Mouse (Mus musculus) ES-E14 (cell line): Measurements from ENCODE around the gene Fam178b.

Experiments
- CHD2 ChIP-seq: IDR thresholded peaks from 2 replicates; pipeline ENCODE4 v1.6.1; 2014; ENCODE audit warnings: mild to moderate bottlenecking, low read depth, low read length, inconsistent platforms
- HCFC1 ChIP-seq: IDR thresholded peaks from 2 replicates; pipeline ENCODE4 v1.6.1; 2012; ENCODE audit warnings: low read length, inconsistent platforms, borderline replicate concordance; ENCODE audit not compliant: insufficient read depth
- MAFK ChIP-seq: IDR thresholded peaks from 2 replicates; pipeline ENCODE4 v1.6.1; 2014; ENCODE audit warnings: mild to moderate bottlenecking, low read depth, low read length, inconsistent platforms; ENCODE audit not compliant: insufficient read depth
- ZC3H11A ChIP-seq: IDR thresholded peaks from 2 replicates; pipeline ENCODE4 v1.6.1; 2012; ENCODE audit warnings: low read depth, mild to moderate bottlenecking, inconsistent platforms, low read length, borderline replicate concordance
- ZNF384 ChIP-seq: IDR thresholded peaks from 2 replicates; pipeline ENCODE4 v1.6.1; 2012; ENCODE audit warnings: low read depth, low read length, inconsistent platforms

DNA sequence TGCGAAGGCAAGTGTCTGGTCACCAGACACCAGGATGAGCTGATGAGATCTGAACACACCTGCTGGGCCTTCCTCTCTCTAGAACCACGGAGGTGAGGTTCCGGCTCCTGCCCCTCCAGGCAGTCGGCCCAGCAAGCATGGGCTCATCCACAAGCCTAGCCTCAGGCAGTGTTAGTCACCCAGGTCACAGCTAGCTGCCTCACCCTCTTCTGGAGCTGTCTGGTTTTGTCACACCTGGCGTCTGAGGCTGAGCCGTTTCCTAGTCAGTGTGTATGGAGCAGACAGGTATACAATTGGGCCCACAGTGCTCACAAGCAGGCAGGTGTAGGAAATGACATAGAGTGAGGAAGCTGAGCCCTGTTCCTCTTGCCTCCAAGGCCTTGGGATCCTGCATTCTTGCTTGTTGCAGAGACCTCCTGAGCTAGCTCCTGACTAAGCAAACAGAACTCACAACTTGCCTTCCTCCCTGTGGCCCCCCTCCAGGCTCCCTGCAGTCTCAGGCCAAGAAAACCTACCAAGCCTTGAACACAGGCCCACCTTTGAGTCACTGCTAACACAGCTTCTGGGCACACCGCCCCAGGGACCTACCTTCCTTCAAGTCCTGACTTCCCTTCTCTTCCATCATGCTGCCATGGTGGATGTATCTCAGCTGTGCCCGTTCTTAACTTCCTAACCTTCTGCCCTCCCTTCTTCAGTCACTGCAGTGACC, 99.4 kb downstream of the Fam178b start:
- no peak for TF ChIP-seq ZC3H11A
- no peak for TF ChIP-seq MAFK
- no peak for TF ChIP-seq ZNF384
- no peak for TF ChIP-seq HCFC1
- TF ChIP-seq CHD2 = no peak
